Comparison of ENCODE assay signal across 6 mouse cellular contexts in genomic region chr9:43975405-43975804, GRCm38 (mm10).
"Had no signal": no experiment of that assay in that cellular context is flagged by ENCODE, and none has a peak within 500 bp of the region (broad histone marks: within the 10 kb centered on the region; RNA-seq: fewer than 3 reads in every experiment).

No protein-coding gene starts in this region.

- DNase-seq: kidney, postnatal 14 days; lung, embryonic 14.5 days; lung, postnatal 10 days; lung, postnatal 4 days; retina, postnatal 1 day; thymus, postnatal 36 days had no signal
